Mouse (Mus musculus) neural tube, embryonic 15.5 days (tissue): Measurements from ENCODE around the gene Clmp. TPM values are rescaled to one million over a fixed set of nuclear protein-coding genes. Genes with fewer than 3 reads are reported as not detected.
A peak's percentile ranks its signal among the peaks of the same experiment; 100 is the strongest.

Experiments
- ATAC-seq: fragments of 200-750 bp; cut with Nextera tagmentation; 2 replicates; pipeline ENCODE4 v1.8.0; 2017; ENCODE audit warnings: mild to moderate bottlenecking, moderate TSS enrichment, moderate library complexity; ENCODE audit not compliant: low FRiP score
- H3K27ac ChIP-seq: fragments of 300-500 bp; sonication (generic); replicated peaks from 2 replicates; pipeline ENCODE4 v1.5.1; 2015; ENCODE audit warnings: mild to moderate bottlenecking, inconsistent platforms
- H3K27me3 ChIP-seq: fragments of 300-500 bp; sonication (generic); replicated peaks from 2 replicates; pipeline ENCODE4 v1.6.1; 2015; ENCODE audit warnings: inconsistent platforms
- H3K36me3 ChIP-seq: fragments of 300-500 bp; sonication (generic); 2 replicates; pipeline ENCODE4 v1.6.1; 2015; ENCODE audit warnings: inconsistent platforms
- H3K4me1 ChIP-seq: fragments of 300-500 bp; sonication (generic); 2 replicates; pipeline ENCODE4 v1.6.1; 2015; ENCODE audit warnings: inconsistent platforms
- H3K4me2 ChIP-seq: fragments of 300-500 bp; sonication (generic); 2 replicates; pipeline ENCODE4 v1.6.1; 2015; ENCODE audit warnings: inconsistent platforms, mild to moderate bottlenecking, moderate library complexity
- H3K4me3 ChIP-seq: fragments of 300-500 bp; sonication (generic); replicated peaks from 2 replicates; pipeline ENCODE4 v1.5.1; 2015; ENCODE audit warnings: mild to moderate bottlenecking, inconsistent platforms
- H3K9ac ChIP-seq: fragments of 300-500 bp; sonication (generic); replicated peaks from 2 replicates; pipeline ENCODE4 v1.6.1; 2015; ENCODE audit warnings: mild to moderate bottlenecking, inconsistent platforms
- H3K9me3 ChIP-seq: fragments of 300-500 bp; sonication (generic); replicated peaks from 2 replicates; pipeline ENCODE4 v1.6.1; 2016; ENCODE audit warnings: inconsistent platforms
- WGBS: fragments of 180-500 bp; shearing (Covaris S2); methylation state at CpG from one replicate; pipeline ENCODE4 v1.1.7; 2015; ENCODE audit warnings: mixed read lengths; 5-methylcytosine and 5-hydroxymethylcytosine counted together
- polyA plus RNA-seq: library from polyadenylated mRNA; unstranded; fragments of >200 nt; fragmentation: Nextera tagmentation; extraction: Ambion mirVana; gene quantifications from 2 replicates; pipeline ENCODE4 v1.2.1, GENCODE M21; 2015

Clmp gene
- polyA plus RNA-seq, 1 experiment from 2014 or later: 51.2 TPM

DNA sequence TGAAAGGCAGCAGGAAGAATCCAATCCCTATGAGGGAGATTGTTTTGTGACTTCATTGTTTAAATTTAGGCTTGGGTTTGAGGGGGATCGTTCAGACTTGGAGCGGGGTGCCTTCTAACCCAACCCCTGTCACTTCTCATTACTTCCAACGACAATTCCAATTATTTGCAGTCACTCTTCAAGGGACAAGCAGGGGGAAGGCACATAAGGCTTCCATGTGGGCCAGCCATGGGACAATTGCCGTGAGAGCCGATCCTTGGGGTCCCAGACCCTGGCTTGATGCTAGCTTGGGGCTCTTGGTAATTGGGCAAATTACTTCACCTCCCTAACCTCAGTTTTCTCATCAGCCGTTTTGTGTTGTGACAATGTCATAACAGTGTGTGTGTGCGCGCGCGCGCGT, 8.5 kb downstream of the Clmp start:
- no peak for ATAC-seq
- no peak overlapping the region for H3K4me2 ChIP-seq

DNA sequence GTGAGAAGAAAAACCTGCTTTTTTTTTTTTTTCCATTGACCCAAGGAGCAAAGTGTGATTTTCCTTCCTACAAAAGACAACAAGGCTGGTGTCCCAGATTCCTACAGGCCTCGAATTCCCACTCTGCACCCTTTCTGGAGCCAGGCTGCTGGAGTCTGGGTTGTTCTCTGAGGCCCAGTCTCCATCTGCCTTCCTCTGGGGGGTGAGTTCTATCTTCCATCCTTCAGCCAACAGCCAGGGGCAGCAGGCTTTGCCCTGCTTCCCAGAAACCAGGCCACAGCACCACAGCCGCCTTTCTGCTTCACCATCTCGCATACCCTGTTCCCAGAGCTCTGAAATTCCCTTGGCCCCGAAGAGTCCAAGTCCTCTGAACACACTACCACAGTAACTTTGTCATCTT, 10.3 kb downstream of the Clmp start:
- ATAC-seq: no peak
- Histone ChIP-seq H3K4me3 (no peak overlapping the region), H3K36me3 (0 out of 2 replicates have a peak, but pooled peaks cover 10% of the 10 kb centered on the region), H3K27ac (no peak overlapping the region), H3K27me3 (no peaks in the 10 kb centered on the region), H3K9me3 (no peaks in the 10 kb centered on the region), H3K4me2 (no peak overlapping the region), H3K4me1 (peaks cover 40% of the 10 kb centered on the region), H3K9ac (no peak overlapping the region)
- WGBS: 90% methylated on average over 4 of the region's 4 CpGs

More for the DNA sequence above, 8.5 kb downstream of the Clmp start:
- Histone ChIP-seq H3K27ac (no peak overlapping the region), H3K9ac (no peak overlapping the region), H3K4me1 (peaks cover 36% of the 10 kb centered on the region), H3K4me3 (no peak overlapping the region), H3K9me3 (no peaks in the 10 kb centered on the region), H3K36me3 (0 out of 2 replicates have a peak, but pooled peaks cover 10% of the 10 kb centered on the region), H3K27me3 (no peaks in the 10 kb centered on the region)
- WGBS: 75% methylated on average over 12 of the region's 12 CpGs

DNA sequence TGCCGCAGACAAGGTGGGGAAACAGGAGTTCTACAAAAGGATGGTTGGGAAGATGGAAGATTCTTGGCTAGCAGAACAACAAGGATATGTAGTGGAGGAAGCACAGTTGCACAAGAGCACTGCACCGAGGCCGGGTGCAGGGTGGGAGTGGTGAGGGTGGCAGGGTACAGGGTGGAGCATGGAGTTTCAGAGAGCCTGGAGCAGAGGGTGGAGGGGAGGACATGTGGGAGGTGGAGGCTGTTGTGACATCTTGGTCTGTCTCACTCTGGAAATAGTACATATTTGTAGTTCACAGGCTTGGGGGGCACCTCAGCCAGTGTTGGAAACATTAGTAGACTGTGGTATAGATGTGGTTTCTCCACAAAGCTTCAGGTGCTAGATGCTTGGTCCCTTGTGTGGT, 13.4 kb downstream of the Clmp start:
- no peaks in the 10 kb centered on the region for H3K9me3 ChIP-seq
- H3K4me1 ChIP-seq: peaks cover 19% of the 10 kb centered on the region
- ATAC-seq: no peak
- WGBS: 92% methylated on average over 3 of the region's 3 CpGs
- H3K4me3 ChIP-seq: no peak overlapping the region
- no peak overlapping the region for H3K4me2 ChIP-seq
- H3K27me3 ChIP-seq: no peaks in the 10 kb centered on the region
- 0 out of 2 replicates have a peak, but pooled peaks cover 10% of the 10 kb centered on the region for H3K36me3 ChIP-seq
- H3K9ac ChIP-seq: no peak overlapping the region
- no peak overlapping the region for H3K27ac ChIP-seq

DNA sequence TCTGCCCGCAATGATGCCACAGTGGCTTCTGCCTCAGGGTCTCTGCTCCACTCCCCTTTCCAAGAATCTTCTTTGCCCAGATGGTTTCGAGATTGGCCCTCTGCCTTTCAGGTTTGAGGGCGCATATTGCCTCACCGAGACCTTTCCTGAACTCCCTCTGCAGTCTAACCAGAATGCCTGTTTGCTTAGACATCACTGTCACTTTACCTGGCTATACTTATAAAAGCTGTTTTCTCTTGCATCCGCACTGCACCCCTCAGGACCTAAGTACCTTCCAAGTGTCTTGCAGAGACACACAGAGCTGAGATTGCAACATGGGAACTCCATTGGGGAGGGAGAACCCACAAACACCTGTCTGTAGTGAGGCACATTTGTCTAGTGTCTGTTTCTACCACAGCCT, 14.5 kb downstream of the Clmp start:
- 90% methylated on average over 5 of the region's 5 CpGs for WGBS
- H3K27ac ChIP-seq: no peak overlapping the region
- H3K4me3 ChIP-seq: no peak overlapping the region
- 0 out of 2 replicates have a peak, but pooled peaks cover 10% of the 10 kb centered on the region for H3K36me3 ChIP-seq
- H3K9me3 ChIP-seq: no peaks in the 10 kb centered on the region
- H3K4me2 ChIP-seq: no peak overlapping the region
- no peak overlapping the region for H3K9ac ChIP-seq
- H3K4me1 ChIP-seq: peaks cover 13% of the 10 kb centered on the region
- ATAC-seq: no peak
- no peaks in the 10 kb centered on the region for H3K27me3 ChIP-seq

DNA sequence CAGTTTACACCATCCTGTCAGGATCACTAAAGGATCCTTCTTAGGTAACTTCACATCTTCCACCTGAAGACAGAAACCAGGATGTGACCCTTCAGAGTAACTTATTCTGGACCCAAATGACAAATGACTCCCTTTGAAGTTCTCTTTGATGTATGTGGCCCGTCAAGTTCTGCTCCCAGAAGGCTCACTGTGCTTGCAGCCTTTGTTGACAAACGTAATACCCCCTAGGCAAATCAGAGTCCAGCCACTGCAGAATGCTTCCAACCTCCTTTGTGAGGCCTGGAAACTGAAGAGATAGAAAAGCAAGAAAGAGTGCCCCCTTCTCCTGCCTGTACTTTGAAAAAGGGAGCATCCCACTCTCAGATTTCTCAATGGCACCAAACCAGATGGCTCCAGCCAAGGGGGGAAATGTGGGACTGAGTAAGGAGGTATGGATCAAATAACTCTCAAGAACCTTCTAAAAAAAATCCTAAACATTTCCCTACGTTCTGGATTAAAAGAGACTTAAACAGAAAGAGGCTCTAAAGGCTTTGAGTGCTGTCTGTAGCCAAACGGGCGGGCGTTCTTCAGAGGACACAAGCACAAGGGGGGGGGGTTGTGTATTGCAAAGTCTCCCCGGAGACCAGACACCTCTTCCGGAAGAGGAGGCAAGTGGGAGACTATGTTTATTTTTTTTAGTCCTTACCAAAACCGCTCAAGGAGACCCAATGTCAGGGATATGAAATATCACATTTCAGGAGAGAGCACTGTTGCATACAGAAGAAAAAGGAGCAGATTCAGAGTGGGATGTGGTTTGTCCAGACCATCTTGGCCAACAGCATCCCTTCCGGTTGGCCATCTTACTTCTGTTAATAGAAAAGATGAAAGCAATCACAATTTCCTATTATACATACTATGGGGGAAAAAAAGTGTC, 18.9 kb downstream of the Clmp start:
- no peak overlapping the region for H3K27ac ChIP-seq
- peaks cover 26% of the 10 kb centered on the region for H3K4me1 ChIP-seq
- H3K4me3 ChIP-seq: no peak overlapping the region
- 52% methylated on average over 10 of the region's 10 CpGs for WGBS
- H3K9me3 ChIP-seq: no peaks in the 10 kb centered on the region
- no peak overlapping the region for H3K4me2 ChIP-seq
- ATAC-seq: no peak
- H3K27me3 ChIP-seq: no peaks in the 10 kb centered on the region
- H3K9ac ChIP-seq: no peak overlapping the region
- H3K36me3 ChIP-seq: no peaks in the 10 kb centered on the region

GRCm38 (mm10) chr9:40708448-40709140, 22.8 kb downstream of the Clmp start:
- no peaks in the 10 kb centered on the region for H3K36me3 ChIP-seq
- H3K4me1 ChIP-seq: peaks cover 25% of the 10 kb centered on the region
- 0 out of 2 replicates have a peak, but pooled peaks have one; percentile 33 for ATAC-seq
- no peaks in the 10 kb centered on the region for H3K27me3 ChIP-seq
- WGBS: 16% methylated on average over 12 of the region's 12 CpGs
- peak overlapping the region; percentile 69 for H3K27ac ChIP-seq
- no peaks in the 10 kb centered on the region for H3K9me3 ChIP-seq
- peak overlapping the region; percentile 11; the same call in 1 of the 2 replicates for H3K4me2 ChIP-seq
- H3K4me3 ChIP-seq: no peak overlapping the region
- H3K9ac ChIP-seq: no peak overlapping the region; the same call in 1 of the 2 replicates

DNA sequence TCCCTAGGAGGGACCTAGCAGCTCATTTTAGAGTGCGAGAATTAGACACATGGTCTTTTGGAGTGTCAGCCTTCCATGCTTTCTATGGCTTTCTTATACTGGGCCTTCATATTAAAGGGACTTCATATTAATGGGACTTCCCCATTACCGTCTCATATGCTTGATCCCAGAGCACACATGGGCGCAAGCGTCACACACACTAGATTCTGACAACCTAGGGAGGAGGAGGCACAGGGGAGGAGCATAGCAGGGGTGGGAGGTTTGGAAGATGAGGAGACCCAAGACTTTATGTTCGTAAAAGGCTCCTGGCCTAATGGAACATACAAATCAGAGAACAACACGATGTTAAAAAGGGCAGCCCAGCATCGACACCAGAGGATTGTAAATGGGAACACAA, 23.4 kb downstream of the Clmp start:
- Histone ChIP-seq H3K9me3 (no peaks in the 10 kb centered on the region), H3K4me1 (peaks cover 25% of the 10 kb centered on the region), H3K36me3 (no peaks in the 10 kb centered on the region), H3K9ac (no peak overlapping the region), H3K27ac (peak overlapping the region; percentile 69), H3K27me3 (no peaks in the 10 kb centered on the region), H3K4me2 (no peak overlapping the region), H3K4me3 (no peak overlapping the region)
- no peak for ATAC-seq
- WGBS: 52% methylated on average over 7 of the region's 7 CpGs

DNA sequence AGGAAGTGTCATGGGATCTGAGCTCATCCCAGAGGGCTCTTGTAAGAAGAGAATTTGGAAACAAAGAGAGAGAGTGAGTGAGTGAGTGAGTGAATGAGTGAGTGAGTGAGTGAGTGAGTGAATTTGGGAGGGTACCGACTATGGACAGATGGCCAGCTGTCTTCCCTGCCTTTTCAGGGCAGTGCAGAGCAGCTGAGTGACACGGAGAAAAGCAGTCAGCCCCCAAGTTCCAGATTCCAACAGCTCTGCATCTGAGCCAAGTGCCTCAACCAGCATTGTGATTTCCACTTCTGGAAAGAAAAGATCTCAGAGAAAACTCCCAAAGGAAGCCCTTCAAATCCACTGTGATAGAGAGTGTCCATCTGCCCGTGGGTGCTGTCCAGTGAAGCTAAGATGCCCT, 23.8 kb downstream of the Clmp start:
- no peak overlapping the region for H3K4me2 ChIP-seq
- whole genome bisulfite sequencing: 53% methylated on average over 3 of the region's 3 CpGs
- no peak for ATAC-seq

DNA sequence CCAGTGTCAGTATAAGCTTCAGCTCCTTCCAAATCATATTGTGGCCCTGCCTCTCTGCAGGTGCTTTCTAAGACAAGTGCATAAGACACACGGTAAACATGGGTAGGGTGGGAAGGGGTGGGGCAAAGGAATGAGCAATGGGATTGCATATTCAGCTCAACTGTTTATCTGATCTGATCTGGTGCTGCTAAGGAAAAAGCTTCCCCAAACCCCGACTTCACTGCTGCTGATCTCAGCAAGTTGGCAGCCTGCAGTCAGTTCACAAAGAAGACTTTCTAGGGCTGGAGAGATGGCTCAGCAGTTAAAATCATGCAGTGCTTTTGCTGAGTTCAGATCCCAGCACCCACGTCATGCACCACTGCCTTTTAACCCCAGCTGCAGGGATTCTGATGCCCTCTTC, 24.2 kb downstream of the Clmp start:
- Histone ChIP-seq H3K4me2 (no peak overlapping the region), H3K4me3 (no peak overlapping the region), H3K9me3 (no peaks in the 10 kb centered on the region), H3K27ac (no peak overlapping the region; the same call in 1 of the 2 replicates), H3K36me3 (no peaks in the 10 kb centered on the region), H3K9ac (no peak overlapping the region), H3K27me3 (no peaks in the 10 kb centered on the region), H3K4me1 (peaks cover 21% of the 10 kb centered on the region)
- ATAC-seq: no peak
- 61% methylated on average over 3 of the region's 3 CpGs for WGBS

More for the DNA sequence above, 23.8 kb downstream of the Clmp start:
- Histone ChIP-seq H3K4me3 (no peak overlapping the region), H3K9ac (no peak overlapping the region), H3K9me3 (no peaks in the 10 kb centered on the region), H3K27me3 (no peaks in the 10 kb centered on the region), H3K27ac (no peak overlapping the region; the same call in 1 of the 2 replicates), H3K36me3 (no peaks in the 10 kb centered on the region), H3K4me1 (peaks cover 21% of the 10 kb centered on the region)

- no peaks in the 10 kb centered on the region for H3K27me3 ChIP-seq
- H3K36me3 ChIP-seq: no peaks in the 10 kb centered on the region
- no peak overlapping the region for H3K27ac ChIP-seq
- H3K4me3 ChIP-seq: no peak overlapping the region
- no peak for ATAC-seq
- H3K4me1 ChIP-seq: peaks cover 26% of the 10 kb centered on the region
- no peaks in the 10 kb centered on the region for H3K9me3 ChIP-seq
- H3K4me2 ChIP-seq: no peak overlapping the region
- H3K9ac ChIP-seq: no peak overlapping the region
- WGBS: 60% methylated on average over 4 of the region's 4 CpGs
Measured at GRCm38 (mm10) chr9:40711654-40712053, 25.9 kb downstream of the Clmp start.

DNA sequence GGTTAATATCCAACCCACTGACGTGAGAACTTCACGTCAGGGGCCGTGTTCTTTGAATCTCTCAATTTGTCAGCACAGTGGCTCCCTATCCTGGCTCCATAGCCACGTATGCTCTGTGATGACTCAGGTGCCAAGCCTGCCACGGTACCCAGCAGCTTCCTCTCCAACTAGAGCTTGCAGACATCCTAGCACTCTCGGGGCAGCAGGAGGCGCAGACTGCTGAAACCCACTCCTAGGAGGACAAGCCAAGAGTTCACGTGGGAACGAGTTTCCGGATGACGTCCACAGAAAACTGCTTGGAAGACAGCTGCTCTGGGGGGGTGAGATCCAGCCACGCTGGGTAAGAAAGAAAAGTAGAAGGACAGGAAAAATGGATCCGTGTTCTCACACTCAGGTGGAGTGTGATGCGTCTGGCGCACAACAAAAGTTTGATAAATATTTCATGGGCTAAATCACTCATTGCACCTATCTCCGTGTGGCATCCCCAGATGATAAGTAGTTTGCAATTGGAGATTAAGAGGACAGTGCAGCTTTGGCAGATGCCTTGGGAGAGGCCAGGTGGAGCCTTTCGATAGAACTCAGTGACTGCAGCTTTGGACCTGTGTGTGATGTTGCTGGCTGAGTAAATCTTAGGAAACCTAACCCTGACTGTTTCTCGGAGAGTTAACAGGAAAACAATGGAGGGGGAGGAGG, 31.6 kb downstream of the Clmp start:
- H3K27ac ChIP-seq: no peak overlapping the region
- H3K27me3 ChIP-seq: no peaks in the 10 kb centered on the region
- 70% methylated on average over 18 of the region's 18 CpGs for WGBS
- no peak overlapping the region for H3K9ac ChIP-seq
- peaks cover 18% of the 10 kb centered on the region for H3K4me1 ChIP-seq
- no peaks in the 10 kb centered on the region for H3K36me3 ChIP-seq
- H3K4me3 ChIP-seq: no peak overlapping the region
- H3K9me3 ChIP-seq: no peaks in the 10 kb centered on the region
- ATAC-seq: no peak
- H3K4me2 ChIP-seq: no peak overlapping the region
